Mouse (Mus musculus) hindbrain, embryonic 12.5 days (tissue): ENCODE data around the gene Tmem198b. TPM values are rescaled to one million over a fixed set of nuclear protein-coding genes. Genes with fewer than 3 reads are reported as not detected.
A peak's percentile ranks its signal among the peaks of the same experiment; 100 is the strongest.
"Not testable (repeated sequence)": the region's sequence is repeated elsewhere in the genome, so short reads cannot be mapped to it uniquely, and the experiment has no call there.

Experiments
- ATAC-seq: fragments of 200-750 bp; cut with Nextera tagmentation; 2 replicates; pipeline ENCODE4 v1.8.0; 2017; ENCODE audit warnings: moderate TSS enrichment; ENCODE audit not compliant: low FRiP score
- H3K27ac ChIP-seq: fragments of 300-500 bp; sonication (generic); 2 replicates; pipeline ENCODE4 v1.5.1; 2016; ENCODE audit warnings: mild to moderate bottlenecking
- H3K27me3 ChIP-seq: fragments of 300-500 bp; sonication (generic); 2 replicates; pipeline ENCODE4 v1.6.1; 2016; ENCODE audit warnings: mild to moderate bottlenecking
- H3K36me3 ChIP-seq: fragments of 300-500 bp; sonication (generic); 2 replicates; pipeline ENCODE4 v1.6.1; 2016; ENCODE audit warnings: mild to moderate bottlenecking
- H3K4me1 ChIP-seq: fragments of 300-500 bp; sonication (generic); 2 replicates; pipeline ENCODE4 v1.6.1; 2016
- H3K4me2 ChIP-seq: fragments of 300-500 bp; sonication (generic); replicated peaks from 2 replicates; pipeline ENCODE4 v1.6.1; 2016; ENCODE audit warnings: mild to moderate bottlenecking
- H3K4me3 ChIP-seq: fragments of 300-500 bp; sonication (generic); 2 replicates; pipeline ENCODE4 v1.5.1; 2016; ENCODE audit warnings: mild to moderate bottlenecking
- H3K9ac ChIP-seq: fragments of 300-500 bp; sonication (generic); 2 replicates; pipeline ENCODE4 v1.6.1; 2016; ENCODE audit warnings: mild to moderate bottlenecking, moderate library complexity
- H3K9me3 ChIP-seq: fragments of 300-500 bp; sonication (generic); replicated peaks from 2 replicates; pipeline ENCODE4 v1.6.1; 2016; ENCODE audit warnings: mild to moderate bottlenecking
- WGBS: fragments of 180-500 bp; shearing (Covaris S2); methylation state at CpG from one replicate; pipeline ENCODE4 v1.1.7; 2016; 5-methylcytosine and 5-hydroxymethylcytosine counted together
- polyA plus RNA-seq: library from polyadenylated mRNA; unstranded; fragments of >200 nt; fragmentation: Nextera tagmentation; extraction: Ambion mirVana; gene quantifications from 2 replicates; pipeline ENCODE4 v1.2.1, GENCODE M21; 2016

Tmem198b gene
- 20.5 and 21.4 TPM in 2 replicates for polyA plus RNA-seq

DNA sequence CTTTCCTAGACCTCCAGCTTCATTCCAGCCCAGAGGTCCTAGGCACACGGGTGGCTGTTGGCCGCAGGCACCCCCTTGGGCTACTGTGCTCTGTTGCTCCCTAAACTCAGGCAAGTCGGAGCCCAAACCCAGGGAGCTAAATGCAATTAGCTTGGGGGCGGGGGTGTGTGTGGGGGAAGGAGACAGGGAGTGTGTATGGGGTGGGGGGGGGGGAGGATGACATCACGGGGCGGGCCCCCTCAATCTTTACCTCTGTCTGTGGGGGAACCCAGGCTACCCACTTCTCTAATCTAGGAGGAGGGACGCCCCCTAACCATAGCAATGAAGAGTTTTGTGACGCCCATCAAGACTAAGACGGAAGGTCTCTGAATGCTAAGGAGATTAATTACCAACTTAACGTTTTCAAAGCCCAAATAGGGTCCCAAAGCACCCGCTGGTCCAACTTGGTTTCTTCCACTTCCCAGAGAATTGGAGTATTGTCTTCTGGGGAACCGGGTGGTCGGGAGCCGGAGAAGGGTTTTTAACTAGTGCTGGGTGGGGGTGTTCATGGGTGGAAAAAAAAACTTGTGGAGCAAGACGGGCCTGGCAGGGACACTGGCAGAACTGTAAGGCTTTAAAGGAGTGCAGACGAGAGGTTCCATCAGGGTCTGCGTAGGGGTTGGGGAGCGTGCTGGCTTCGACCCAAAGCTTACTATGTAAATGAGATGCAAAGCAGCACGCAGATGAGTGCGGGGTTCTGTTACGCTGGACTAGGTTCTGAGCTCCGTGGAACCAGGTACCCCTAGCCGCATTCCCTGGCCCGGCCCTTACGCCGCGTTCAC is at the start of gene Tmem198b:
TSS of gene Tmem198b (minus strand) at position 100 of the 821 bp plus-strand sequence.
- under 1% methylated on average over 26 of the region's 28 CpGs for WGBS
- peak; percentile 79 for ATAC-seq
- Histone ChIP-seq H3K4me3 (peak within 1 kb of the TSS; percentile 79), H3K27ac (peak within 1 kb of the TSS; percentile 97), H3K9me3 (no peaks in the 10 kb centered on the region), H3K36me3 (peaks cover 24% of the 10 kb centered on the region), H3K27me3 (no peaks in the 10 kb centered on the region), H3K9ac (peak within 1 kb of the TSS; percentile 89), H3K4me1 (peaks cover 48% of the 10 kb centered on the region), H3K4me2 (peak within 1 kb of the TSS; percentile 65)

DNA sequence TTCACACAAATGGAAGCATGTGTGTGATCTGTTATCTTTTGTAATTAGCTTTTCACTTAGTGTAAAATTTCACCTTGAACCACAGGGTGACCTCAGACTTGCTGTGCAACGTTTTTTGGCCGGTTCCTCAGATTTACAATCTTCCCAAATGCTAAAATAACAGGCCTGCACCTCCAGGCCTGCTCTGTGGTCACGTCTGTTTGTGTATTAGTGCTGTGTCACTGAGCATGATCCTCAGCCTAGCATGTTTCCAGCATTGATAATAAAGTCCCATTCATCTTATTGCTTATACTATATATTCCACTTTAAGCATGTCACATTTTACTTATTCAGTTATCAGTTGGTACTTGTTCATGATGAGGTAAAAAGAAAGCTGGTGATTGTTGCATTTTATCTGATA is 46.2 kb upstream of the Tmem198b start:
- Histone ChIP-seq H3K27ac (no peak overlapping the region), H3K9ac (no peak overlapping the region), H3K9me3 (no peaks in the 10 kb centered on the region), H3K4me2 (no peak overlapping the region), H3K27me3 (no peaks in the 10 kb centered on the region), H3K4me3 (no peak overlapping the region), H3K4me1 (0 out of 2 replicates have a peak, but pooled peaks cover 2% of the 10 kb centered on the region), H3K36me3 (peaks cover 44% of the 10 kb centered on the region)
- ATAC-seq: no peak
- 75% methylated on average over 3 of the region's 3 CpGs for WGBS

DNA sequence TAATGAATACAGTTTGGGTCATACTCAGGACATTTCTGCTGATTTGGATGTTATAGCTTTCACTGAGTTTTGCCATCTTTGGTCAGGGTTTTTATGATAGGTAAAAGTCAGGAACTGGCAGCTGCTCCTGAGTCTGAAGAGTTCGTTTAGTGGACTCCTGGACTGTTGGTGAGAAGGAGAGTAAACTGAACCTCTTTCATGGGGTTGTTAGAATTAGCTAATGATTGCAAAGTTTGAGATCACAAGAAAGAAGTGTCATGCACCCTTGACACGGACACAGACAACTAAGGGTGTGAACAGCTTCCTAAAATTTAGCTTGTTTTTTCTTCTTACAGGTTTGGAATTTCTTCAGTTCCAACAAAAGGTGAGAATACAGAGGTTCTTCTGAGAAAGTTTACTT is 44.3 kb upstream of the Tmem198b start:
- Histone ChIP-seq H3K27ac (no peak overlapping the region), H3K27me3 (no peaks in the 10 kb centered on the region), H3K4me1 (0 out of 2 replicates have a peak, but pooled peaks cover 2% of the 10 kb centered on the region), H3K36me3 (peaks cover 40% of the 10 kb centered on the region), H3K4me2 (no peak overlapping the region), H3K4me3 (no peak overlapping the region), H3K9me3 (no peaks in the 10 kb centered on the region), H3K9ac (no peak overlapping the region)
- no peak for ATAC-seq
- WGBS: 80% methylated on average over 2 of the region's 2 CpGs

DNA sequence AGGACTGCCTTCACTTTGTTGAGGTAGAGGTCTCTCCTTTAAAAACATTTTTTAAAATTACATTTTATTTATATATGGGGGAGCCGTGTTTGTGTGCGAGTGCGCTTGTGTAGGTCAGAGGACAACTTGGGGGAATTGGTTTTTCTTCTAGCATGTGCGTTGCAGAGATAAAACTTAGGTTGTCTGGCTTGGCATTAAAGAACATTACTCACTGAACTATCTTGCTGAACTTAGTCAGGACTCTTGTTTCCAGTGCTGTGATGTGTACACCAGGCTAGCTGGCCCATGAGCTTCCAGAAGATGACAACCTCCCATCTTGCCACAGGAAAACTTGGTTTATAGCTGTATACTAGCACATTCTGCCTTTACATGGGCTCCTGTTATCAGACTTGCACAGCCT is 42.5 kb upstream of the Tmem198b start:
- WGBS: 100% methylated on average over 4 of the region's 4 CpGs
- Histone ChIP-seq H3K4me3 (no peak overlapping the region), H3K27me3 (no peaks in the 10 kb centered on the region), H3K27ac (no peak overlapping the region), H3K36me3 (peaks cover 50% of the 10 kb centered on the region), H3K9ac (no peak overlapping the region), H3K9me3 (no peaks in the 10 kb centered on the region), H3K4me1 (0 out of 2 replicates have a peak, but pooled peaks cover 2% of the 10 kb centered on the region), H3K4me2 (no peak overlapping the region)
- no peak for ATAC-seq

DNA sequence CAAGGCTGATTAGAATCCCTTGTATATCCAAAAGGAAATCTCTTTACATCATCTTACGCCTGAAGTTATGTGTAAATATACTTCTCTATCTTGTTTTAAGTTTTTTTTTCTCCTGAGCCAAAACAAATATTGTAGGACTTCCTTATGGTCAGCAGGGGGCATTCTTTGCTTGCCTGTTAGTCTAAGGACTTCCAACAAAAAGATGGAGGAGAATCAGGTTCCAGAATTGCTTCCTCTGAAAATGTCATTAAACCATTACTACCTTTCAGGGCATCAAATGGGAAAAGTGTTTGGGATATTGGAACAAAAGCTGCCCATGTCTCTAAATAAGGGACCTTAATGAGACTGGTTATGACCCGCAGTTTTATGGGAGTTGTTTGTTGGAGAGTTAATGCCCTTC is 41.3 kb upstream of the Tmem198b start:
- Histone ChIP-seq H3K36me3 (peaks cover 55% of the 10 kb centered on the region), H3K4me2 (no peak overlapping the region)

DNA sequence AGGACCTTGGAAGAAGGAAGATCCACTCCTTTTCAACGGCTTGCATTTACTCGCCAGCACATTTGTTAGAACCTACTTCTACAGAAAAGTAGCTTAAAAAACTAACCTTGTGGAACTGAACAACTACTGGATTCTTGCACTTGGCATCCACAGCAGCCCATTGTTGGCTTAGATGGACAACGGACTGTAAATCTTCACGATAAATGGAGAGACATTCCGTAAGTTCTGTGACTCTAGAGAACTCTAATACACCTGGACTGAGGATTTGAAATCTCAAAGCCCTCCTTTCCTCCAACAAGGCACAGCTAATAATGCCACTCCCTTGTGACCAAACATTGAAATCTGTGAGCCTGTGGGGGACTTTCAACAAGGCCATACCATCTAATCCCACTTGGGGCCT is 39.1 kb upstream of the Tmem198b start:
- WGBS: 95% methylated on average over 5 of the region's 5 CpGs
- H3K9ac ChIP-seq: no peak overlapping the region
- no peak overlapping the region for H3K4me2 ChIP-seq
- H3K27ac ChIP-seq: no peak overlapping the region
- H3K4me3 ChIP-seq: no peak overlapping the region
- no peak for ATAC-seq
- H3K36me3 ChIP-seq: peaks cover 50% of the 10 kb centered on the region
- no peaks in the 10 kb centered on the region for H3K27me3 ChIP-seq
- H3K4me1 ChIP-seq: 0 out of 2 replicates have a peak, but pooled peaks cover 2% of the 10 kb centered on the region
- no peaks in the 10 kb centered on the region for H3K9me3 ChIP-seq

More for the DNA sequence above, 41.3 kb upstream of the Tmem198b start:
- Histone ChIP-seq H3K4me1 (0 out of 2 replicates have a peak, but pooled peaks cover 2% of the 10 kb centered on the region), H3K9me3 (no peaks in the 10 kb centered on the region), H3K9ac (no peak overlapping the region), H3K27me3 (no peaks in the 10 kb centered on the region), H3K27ac (no peak overlapping the region), H3K4me3 (no peak overlapping the region)
- no peak for ATAC-seq
- WGBS: 78% methylated on average over 2 of the region's 2 CpGs

DNA sequence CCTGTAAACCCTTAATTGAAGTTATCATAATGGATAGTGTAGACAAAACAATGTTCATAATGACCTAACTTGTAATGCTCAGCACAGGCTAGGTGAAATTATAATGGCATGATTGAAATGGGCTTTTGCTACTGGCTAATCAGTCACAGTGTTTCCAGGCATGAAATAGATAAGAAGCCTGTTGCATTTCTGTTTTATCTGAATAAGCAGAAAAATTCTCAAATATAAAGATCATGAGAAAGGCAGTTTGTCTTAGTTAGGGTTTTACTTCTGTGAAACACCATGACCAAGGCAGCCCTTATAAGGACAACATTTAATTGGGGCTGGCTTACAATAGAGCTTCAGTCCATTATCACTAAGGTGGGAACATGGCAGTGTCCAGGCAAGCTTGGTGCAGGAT is 36.4 kb upstream of the Tmem198b start:
- no peak overlapping the region for H3K27ac ChIP-seq
- no peak overlapping the region for H3K4me3 ChIP-seq
- no peaks in the 10 kb centered on the region for H3K4me1 ChIP-seq
- H3K27me3 ChIP-seq: no peaks in the 10 kb centered on the region
- H3K36me3 ChIP-seq: peaks cover 56% of the 10 kb centered on the region
- no peak overlapping the region for H3K9ac ChIP-seq
- no peak for ATAC-seq
- no peak overlapping the region for H3K4me2 ChIP-seq
- no peaks in the 10 kb centered on the region for H3K9me3 ChIP-seq

DNA sequence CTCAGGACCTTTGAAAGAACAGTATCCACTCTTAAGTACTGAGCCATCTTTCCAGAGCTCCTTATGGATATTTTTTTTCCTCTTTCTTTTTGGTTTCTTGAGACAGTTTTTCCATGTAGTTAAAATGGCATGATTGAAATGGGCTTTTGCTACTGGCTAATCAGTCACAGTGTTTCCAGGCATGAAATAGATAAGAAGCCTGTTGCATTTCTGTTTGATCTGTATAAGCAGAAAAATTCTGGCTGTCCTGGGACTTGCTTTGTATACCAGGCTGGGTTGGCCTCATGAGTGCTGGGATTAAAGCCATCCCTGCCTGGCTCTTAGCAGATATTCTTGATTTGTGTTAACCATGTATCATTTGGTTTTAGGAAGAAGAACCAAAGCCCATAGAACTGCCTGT is 35.3 kb upstream of the Tmem198b start:
- H3K27me3 ChIP-seq: no peaks in the 10 kb centered on the region
- no peak overlapping the region for H3K9ac ChIP-seq
- H3K36me3 ChIP-seq: peaks cover 65% of the 10 kb centered on the region
- H3K4me2 ChIP-seq: no peak overlapping the region
- H3K4me3 ChIP-seq: no peak overlapping the region
- H3K27ac ChIP-seq: no peak overlapping the region
- no peaks in the 10 kb centered on the region for H3K9me3 ChIP-seq
- ATAC-seq: no peak
- H3K4me1 ChIP-seq: no peaks in the 10 kb centered on the region

DNA sequence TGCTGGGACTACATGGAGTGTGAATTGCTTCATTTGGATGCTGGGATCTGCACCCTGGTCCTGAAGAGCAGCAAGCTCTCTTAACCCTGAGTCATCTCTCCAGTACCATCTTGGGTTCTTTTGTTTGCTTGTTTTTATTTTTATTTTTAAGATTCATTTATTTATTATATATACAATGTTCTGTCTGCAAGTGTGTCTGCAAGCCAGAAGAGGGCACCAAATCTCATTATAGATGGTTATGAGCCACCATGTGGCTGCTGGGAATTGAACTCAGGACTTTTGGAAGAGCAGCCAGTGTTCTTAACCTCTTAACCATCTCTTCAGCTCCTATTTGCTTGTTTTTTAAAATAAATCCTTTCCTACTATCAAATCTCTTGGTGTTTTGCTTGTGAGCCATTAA is 33.2 kb upstream of the Tmem198b start:
- peaks cover 71% of the 10 kb centered on the region for H3K36me3 ChIP-seq
- no peaks in the 10 kb centered on the region for H3K9me3 ChIP-seq
- no peak overlapping the region for H3K27ac ChIP-seq
- H3K27me3 ChIP-seq: no peaks in the 10 kb centered on the region
- no peak overlapping the region for H3K4me3 ChIP-seq
- ATAC-seq: no peak
- no peaks in the 10 kb centered on the region for H3K4me1 ChIP-seq
- H3K9ac ChIP-seq: no peak overlapping the region
- H3K4me2 ChIP-seq: no peak overlapping the region

DNA sequence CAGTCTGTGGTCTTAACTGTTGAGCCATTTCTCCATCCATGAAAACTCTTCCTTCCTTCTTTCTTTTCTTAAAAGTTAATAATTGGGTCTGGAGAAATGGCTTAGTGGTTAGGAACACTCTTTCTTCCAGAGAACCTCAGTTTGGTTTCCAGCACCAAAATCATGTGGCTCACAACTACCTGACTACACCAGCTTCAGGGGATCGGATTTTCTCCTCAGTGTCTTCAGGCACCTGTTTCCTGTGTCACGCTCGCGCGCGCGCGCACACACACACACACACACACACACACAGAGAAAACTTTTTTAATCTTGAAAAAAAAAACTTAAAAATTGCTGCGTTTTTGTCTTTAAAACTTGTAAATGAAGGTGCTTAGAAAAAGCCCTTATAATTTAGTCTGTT is 19.7 kb upstream of the Tmem198b start:
- no peak overlapping the region for H3K4me2 ChIP-seq
- H3K27me3 ChIP-seq: no peaks in the 10 kb centered on the region
- no peak overlapping the region for H3K9ac ChIP-seq
- ATAC-seq: no peak
- 97% methylated on average over 9 of the region's 9 CpGs for WGBS
- peaks cover 18% of the 10 kb centered on the region for H3K4me1 ChIP-seq
- H3K36me3 ChIP-seq: peaks cover 29% of the 10 kb centered on the region
- H3K4me3 ChIP-seq: no peak overlapping the region
- no peak overlapping the region for H3K27ac ChIP-seq
- H3K9me3 ChIP-seq: no peaks in the 10 kb centered on the region

DNA sequence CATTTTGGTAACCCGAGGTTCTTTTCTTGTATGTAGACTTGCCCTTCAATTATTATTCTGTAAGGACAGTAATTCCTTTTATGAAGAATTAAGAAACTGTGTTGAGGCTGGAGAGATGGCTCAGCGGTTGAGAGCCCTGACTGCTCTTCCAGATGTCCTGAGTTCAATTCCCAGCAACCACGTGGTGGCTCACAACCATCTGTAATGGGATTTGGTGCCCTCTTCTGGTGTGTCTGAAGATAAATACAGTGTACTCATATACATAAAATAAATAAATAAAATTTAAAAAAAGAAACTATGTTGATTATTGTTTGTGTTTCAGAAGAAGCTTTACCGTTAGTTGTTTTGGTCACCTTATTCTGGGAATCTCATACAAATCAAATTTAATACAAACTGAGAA is 18.9 kb upstream of the Tmem198b start:
- Histone ChIP-seq H3K4me2 (peak overlapping the region; percentile 75), H3K4me1 (peaks cover 18% of the 10 kb centered on the region), H3K36me3 (peaks cover 34% of the 10 kb centered on the region)
- H3K27me3 ChIP-seq, ATAC-seq, H3K9ac ChIP-seq, H3K27ac ChIP-seq, H3K9me3 ChIP-seq, H3K4me3 ChIP-seq: not testable (repeated sequence)
- WGBS: 77% methylated on average over 4 of the region's 4 CpGs

DNA sequence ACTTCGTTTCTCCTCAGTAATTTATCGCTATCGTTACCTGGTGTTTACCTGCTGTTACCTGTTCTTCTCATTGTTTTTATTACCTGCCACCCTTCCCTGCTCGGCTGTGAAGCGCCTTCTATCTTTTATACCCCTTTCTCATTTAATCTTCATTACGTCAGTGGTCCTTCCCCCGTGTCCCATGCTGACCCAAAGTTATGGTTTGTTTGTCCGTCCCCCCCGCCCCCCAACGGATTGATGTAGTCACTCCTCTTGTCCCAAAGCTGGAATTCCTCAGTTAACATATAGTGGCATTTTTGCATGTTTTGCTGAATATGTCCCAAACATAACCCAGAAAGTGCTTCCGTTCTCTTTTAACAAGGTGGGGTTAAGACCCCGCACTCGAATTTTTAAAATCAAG is 18.0 kb upstream of the Tmem198b start:
- H3K4me3 ChIP-seq: peak overlapping the region; percentile 81
- H3K4me2 ChIP-seq: peak overlapping the region; percentile 75
- peaks cover 37% of the 10 kb centered on the region for H3K36me3 ChIP-seq
- peak overlapping the region; percentile 62; the same call in 1 of the 2 replicates for H3K27ac ChIP-seq
- 6% methylated on average over 13 of the region's 13 CpGs for WGBS
- peak overlapping the region; percentile 77 for H3K9ac ChIP-seq
- no peaks in the 10 kb centered on the region for H3K9me3 ChIP-seq
- ATAC-seq: 0 out of 2 replicates have a peak, but pooled peaks have one; percentile 4
- no peaks in the 10 kb centered on the region for H3K27me3 ChIP-seq
- H3K4me1 ChIP-seq: peaks cover 18% of the 10 kb centered on the region
